Mouse (Mus musculus) heart, adult 2 months (tissue): ENCODE measurements at regions not wholly inside any gene's neighbourhood (a gene's known extent, or its start where the extent isn't known, plus 50 kb on each side); places are given as distances from the start of the nearest gene placed in this dataset.

Experiments
- DNase-seq, 2 experiments: peaks; one replicate each; pipeline ENCODE4 v3.0.0; 2021
- H3K27ac ChIP-seq: fragments of 200-600 bp; 2 replicates; pipeline ENCODE4 v1.8.1; 2022
- H3K27me3 ChIP-seq: fragments of 200-500 bp; 2 replicates; pipeline ENCODE4 v1.6.1; 2012; ENCODE audit warnings: mild to moderate bottlenecking, low read length, inconsistent platforms, mixed read lengths; ENCODE audit not compliant: control insufficient read depth, insufficient read depth
- H3K36me3 ChIP-seq: fragments of 200-500 bp; 2 replicates; pipeline ENCODE4 v1.6.1; 2012; ENCODE audit warnings: low read length, inconsistent platforms; ENCODE audit not compliant: control insufficient read depth, insufficient read depth
- H3K4me1 ChIP-seq: fragments of 200-500 bp; 2 replicates; pipeline ENCODE4 v1.6.1; 2011; ENCODE audit warnings: low read length; ENCODE audit not compliant: control insufficient read depth, insufficient read depth
- H3K4me3 ChIP-seq: fragments of 200-600 bp; 2 replicates; pipeline ENCODE4 v1.8.1; 2022
- H3K79me2 ChIP-seq: fragments of 200-500 bp; replicated peaks from 2 replicates; pipeline ENCODE4 v1.6.1; 2012; ENCODE audit warnings: mild to moderate bottlenecking, inconsistent platforms, low read length, moderate library complexity, mixed read lengths; ENCODE audit not compliant: control insufficient read depth, insufficient read depth
- H3K9ac ChIP-seq: fragments of 200-500 bp; 2 replicates; pipeline ENCODE4 v1.6.1; 2012; ENCODE audit warnings: low read depth, mild to moderate bottlenecking, control low read depth, inconsistent platforms, low read length, mixed read lengths
- CTCF ChIP-seq: fragments of 200-600 bp; IDR thresholded peaks from 2 replicates; pipeline ENCODE4 v1.8.1; 2022; ENCODE audit warnings: antibody characterized with exemption, mild to moderate bottlenecking, moderate library complexity
- EP300 ChIP-seq: fragments of 200-500 bp; IDR thresholded peaks from 2 replicates; pipeline ENCODE4 v1.6.1; 2011; ENCODE audit warnings: low read depth, low read length, control low read depth; ENCODE audit not compliant: insufficient read depth
- POLR2A ChIP-seq: fragments of 200-500 bp; IDR thresholded peaks from 2 replicates; pipeline ENCODE4 v1.6.1; 2011; ENCODE audit warnings: mild to moderate bottlenecking, low read depth, low read length, control low read depth; ENCODE audit not compliant: insufficient read depth
- WGBS: fragments of 180-500 bp; shearing (Covaris S2); methylation state at CpG from one replicate; pipeline ENCODE4 v1.1.7; 2018; 5-methylcytosine and 5-hydroxymethylcytosine counted together
- intact Hi-C: fragments of 180-260 bp; cut with DNase I; formaldehyde crosslinking; loops from one replicate; pipeline ENCODE4 v1.15.1; 2025

DNA sequence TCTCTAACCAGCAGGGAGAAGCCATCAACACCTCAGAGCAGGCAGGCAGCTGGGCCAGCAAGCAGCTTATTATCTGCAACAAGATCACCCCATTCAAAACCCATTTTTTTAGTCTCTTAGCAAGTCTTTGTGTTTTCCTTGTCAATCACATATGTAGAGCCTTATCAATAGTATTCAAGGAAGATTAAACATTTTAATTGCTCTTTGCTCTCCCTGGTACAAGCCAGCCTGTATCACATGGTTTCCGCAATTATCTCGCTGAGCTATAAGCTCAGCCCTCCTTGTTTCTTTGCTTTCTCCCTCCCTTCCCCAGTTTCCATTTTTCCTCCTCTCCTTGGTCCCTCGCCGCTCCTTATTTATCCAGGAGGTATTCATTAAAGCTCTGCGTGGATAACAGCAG is 259.9 kb upstream of the Gm10131 start:
- DNase-seq: no peak
- no peak overlapping the region for H3K4me3 ChIP-seq
- H3K9ac ChIP-seq: no peak overlapping the region
- H3K79me2 ChIP-seq: no peaks in the 10 kb centered on the region
- H3K27ac ChIP-seq: no peak overlapping the region
- H3K36me3 ChIP-seq: no peaks in the 10 kb centered on the region
- H3K4me1 ChIP-seq: no peaks in the 10 kb centered on the region
- WGBS: 72% methylated on average over 5 of the region's 5 CpGs
- TF ChIP-seq CTCF (no peak), EP300 (no peak), POLR2A (no peak)
- intact Hi-C loops: no loop called here
- no peaks in the 10 kb centered on the region; the same call in none of the 2 replicates for H3K27me3 ChIP-seq

DNA sequence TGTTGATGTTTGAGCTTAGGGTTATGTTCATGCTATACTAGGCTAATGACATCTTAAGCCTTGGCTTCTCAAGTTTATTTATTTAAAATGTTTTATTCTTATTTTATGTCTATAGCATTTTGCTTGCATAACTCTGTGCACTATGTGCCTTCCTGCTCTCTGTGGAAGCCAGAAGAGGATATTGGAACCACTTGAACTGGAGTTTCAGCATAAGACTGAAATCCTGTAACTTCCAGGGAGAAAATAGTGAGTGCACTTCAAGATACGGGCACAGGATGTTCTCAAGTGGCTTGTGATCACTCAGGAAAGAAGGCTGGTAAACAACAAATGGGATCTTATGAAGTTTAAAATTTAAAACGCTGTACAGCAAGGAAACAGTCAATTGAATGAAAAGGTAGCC is 257.0 kb upstream of the Gm10131 start:
- no peaks in the 10 kb centered on the region for H3K36me3 ChIP-seq

DNA sequence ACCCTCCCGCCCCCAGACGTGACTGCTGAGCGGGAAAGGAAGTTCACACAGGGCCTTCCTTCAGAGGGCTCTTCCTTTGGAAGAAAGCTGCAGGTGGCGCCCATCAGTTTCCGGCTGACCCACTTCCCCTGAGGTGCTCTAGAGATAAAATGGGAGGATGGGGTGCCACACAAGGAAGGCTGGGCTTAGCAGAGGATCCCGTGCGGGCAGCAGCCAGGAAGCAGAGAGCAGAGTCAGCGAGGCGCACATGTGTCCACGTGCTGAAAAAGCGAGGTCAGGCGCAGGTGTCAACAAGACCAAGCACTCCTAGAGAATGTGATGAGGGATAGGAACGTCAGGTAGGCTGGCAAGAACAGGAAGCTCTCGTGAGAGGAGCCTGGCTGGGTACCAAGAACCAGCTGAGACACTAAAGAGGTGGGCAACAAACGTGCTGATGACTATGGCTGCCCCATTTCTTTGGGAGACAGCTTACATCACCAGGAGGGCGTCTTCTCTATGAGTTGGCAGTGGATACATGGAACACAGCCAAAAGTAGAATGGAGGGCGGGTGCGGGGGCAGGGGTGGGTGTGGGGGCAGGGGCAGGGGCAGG is 253.0 kb upstream of the Gm10131 start:
- H3K27ac ChIP-seq: no peak overlapping the region
- no peak for DNase-seq
- intact Hi-C loops: no loop called here

More for the DNA sequence above, 257.0 kb upstream of the Gm10131 start:
- Histone ChIP-seq H3K27me3 (no peaks in the 10 kb centered on the region; the same call in none of the 2 replicates), H3K9ac (no peak overlapping the region), H3K27ac (no peak overlapping the region), H3K4me1 (no peaks in the 10 kb centered on the region), H3K4me3 (no peak overlapping the region), H3K79me2 (no peaks in the 10 kb centered on the region)
- DNase-seq: no peak
- intact Hi-C loops: no loop called here
- WGBS: 63% methylated on average over 2 of the region's 2 CpGs
- TF ChIP-seq EP300 (no peak), POLR2A (no peak), CTCF (no peak)

DNA sequence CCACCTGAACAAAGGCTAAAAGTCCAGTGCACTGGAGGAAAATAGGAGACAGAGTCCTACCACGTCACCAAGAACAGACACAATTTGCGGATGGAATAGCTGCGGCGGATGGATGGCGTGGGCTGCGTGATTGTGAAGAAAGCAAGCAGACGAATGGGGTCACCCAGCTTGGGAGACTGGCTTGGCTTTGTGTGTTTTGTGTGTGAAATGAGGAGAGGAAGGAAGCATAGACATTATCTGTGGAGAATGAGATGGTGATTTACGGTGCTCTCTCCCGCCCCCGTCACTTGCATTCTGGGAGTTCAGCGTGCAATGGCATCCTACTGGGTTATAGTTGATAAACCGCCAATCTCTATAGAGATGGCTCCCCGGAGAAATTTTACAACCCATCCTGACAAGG is 252.1 kb upstream of the Gm10131 start:
- 90% methylated on average over 13 of the region's 13 CpGs for WGBS
- H3K9ac ChIP-seq: no peak overlapping the region
- TF ChIP-seq EP300 (no peak), CTCF (no peak), POLR2A (no peak)
- no peak for DNase-seq
- no peaks in the 10 kb centered on the region for H3K36me3 ChIP-seq
- no peak overlapping the region for H3K4me3 ChIP-seq
- no peaks in the 10 kb centered on the region for H3K79me2 ChIP-seq
- no peak overlapping the region for H3K27ac ChIP-seq
- H3K27me3 ChIP-seq: 0 out of 2 replicates have a peak, but pooled peaks cover 1% of the 10 kb centered on the region
- no peaks in the 10 kb centered on the region for H3K4me1 ChIP-seq
- intact Hi-C loops: no loop called here

More for the DNA sequence above, 253.0 kb upstream of the Gm10131 start:
- H3K4me3 ChIP-seq: no peak overlapping the region
- 0 out of 2 replicates have a peak, but pooled peaks cover 1% of the 10 kb centered on the region for H3K27me3 ChIP-seq
- TF ChIP-seq CTCF: no peak
- no peak for TF ChIP-seq EP300
- no peak for TF ChIP-seq POLR2A
- no peaks in the 10 kb centered on the region for H3K79me2 ChIP-seq
- no peak overlapping the region for H3K9ac ChIP-seq
- WGBS: 59% methylated on average over 18 of the region's 18 CpGs
- no peaks in the 10 kb centered on the region for H3K36me3 ChIP-seq
- no peaks in the 10 kb centered on the region for H3K4me1 ChIP-seq

DNA sequence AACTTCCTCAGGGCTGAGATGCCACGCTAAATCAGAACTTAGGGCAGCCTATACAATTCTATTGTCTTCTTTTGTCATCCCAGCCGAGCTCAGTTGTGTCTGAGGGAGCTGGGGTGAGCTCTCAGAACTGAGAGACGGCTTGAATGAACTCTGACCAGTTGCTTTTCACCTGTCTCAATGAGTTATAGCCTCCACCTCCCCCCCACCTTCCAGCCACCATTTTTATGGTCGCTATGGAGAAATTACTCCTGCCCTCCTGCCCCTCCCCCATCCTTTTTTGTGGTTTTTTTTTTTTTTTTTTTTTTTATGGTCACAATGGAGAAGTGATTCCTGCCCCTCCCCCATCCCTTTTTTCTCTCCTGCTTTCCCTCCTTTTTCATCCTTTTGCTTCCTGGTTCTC is 251.6 kb upstream of the Gm10131 start:
- no peak overlapping the region for H3K9ac ChIP-seq
- 0 out of 2 replicates have a peak, but pooled peaks cover 1% of the 10 kb centered on the region for H3K27me3 ChIP-seq
- H3K27ac ChIP-seq: no peak overlapping the region
- 82% methylated on average over 4 of the region's 4 CpGs for WGBS
- no peaks in the 10 kb centered on the region for H3K79me2 ChIP-seq
- H3K4me1 ChIP-seq: no peaks in the 10 kb centered on the region
- H3K36me3 ChIP-seq: no peaks in the 10 kb centered on the region
- no peak overlapping the region for H3K4me3 ChIP-seq
- intact Hi-C loops: no loop called here
- no peak for DNase-seq
- TF ChIP-seq EP300 (no peak), POLR2A (no peak), CTCF (no peak)

DNA sequence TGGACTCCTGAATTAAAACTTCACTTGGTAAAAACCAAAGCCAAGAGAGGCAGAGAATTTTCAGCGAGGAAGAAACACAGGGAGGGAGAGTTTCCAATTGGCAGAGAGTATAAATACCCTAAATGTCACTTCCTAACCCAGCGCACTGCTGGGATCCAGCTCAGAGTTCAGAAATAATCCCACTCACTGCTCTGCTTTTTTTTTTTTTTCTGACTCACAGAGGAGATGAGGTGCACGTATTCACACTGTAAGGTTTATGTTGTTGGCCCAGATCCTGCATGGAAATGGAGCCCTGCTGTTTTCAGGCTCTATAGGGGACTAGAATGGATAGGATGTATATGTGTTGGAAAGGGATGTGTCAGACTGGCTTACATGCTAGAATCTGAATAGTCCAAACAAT is 249.8 kb upstream of the Gm10131 start:
- Histone ChIP-seq H3K79me2 (no peaks in the 10 kb centered on the region), H3K36me3 (no peaks in the 10 kb centered on the region), H3K27me3 (0 out of 2 replicates have a peak, but pooled peaks cover 1% of the 10 kb centered on the region), H3K4me1 (no peaks in the 10 kb centered on the region), H3K4me3 (no peak overlapping the region), H3K27ac (no peak overlapping the region), H3K9ac (no peak overlapping the region)
- intact Hi-C loops: no loop called here
- TF ChIP-seq EP300 (no peak), POLR2A (no peak), CTCF (no peak)
- 63% methylated on average over 3 of the region's 3 CpGs for WGBS
- DNase-seq: no peak
